Mouse (Mus musculus) heart, postnatal 0 days (tissue): ENCODE measurements around the gene Zfp719.

Source experiments
- CTCF ChIP-seq: IDR thresholded peaks from 2 replicates; pipeline ENCODE4 v1.5.1; 2016; ENCODE audit warnings: antibody characterized with exemption, control low read depth, low read depth
- EP300 ChIP-seq: IDR thresholded peaks from 2 replicates; pipeline ENCODE4 v1.6.1; 2016; ENCODE audit warnings: antibody characterized with exemption, low read depth

DNA sequence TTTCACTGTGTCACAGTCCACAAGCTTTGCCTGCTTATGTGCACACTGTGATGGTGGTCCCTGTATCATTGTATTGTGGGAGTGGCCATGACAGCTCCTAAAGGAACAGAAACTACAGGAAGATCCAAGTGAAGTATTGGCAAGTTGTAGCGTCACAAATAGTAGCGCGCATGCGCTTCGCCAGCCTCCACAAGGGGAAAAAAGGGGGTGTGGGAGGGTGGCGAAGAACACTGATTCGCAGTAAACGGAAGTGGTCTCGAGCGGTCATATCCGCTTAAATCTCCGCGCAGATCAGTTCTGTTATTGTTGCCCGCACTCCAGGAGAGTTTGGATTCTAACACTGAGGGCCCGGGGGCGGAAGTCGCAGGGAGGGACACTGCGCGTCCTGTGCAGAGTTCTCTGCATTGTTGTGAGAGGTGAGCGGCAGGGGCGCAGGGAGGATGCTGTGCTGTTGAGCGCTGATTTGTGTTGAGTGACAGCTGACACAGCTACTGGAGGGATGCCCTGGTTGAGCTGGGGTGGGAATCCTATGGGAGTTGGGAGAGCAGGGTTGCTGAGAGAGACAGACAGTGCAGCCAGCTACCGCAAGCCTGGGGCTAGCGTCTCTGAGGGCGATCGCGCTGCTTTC lies 17.3 kb upstream of the Zfp719 start, which contains the start of gene Zfp658:
- TF ChIP-seq CTCF (no peak), EP300 (no peak)
